Mouse (Mus musculus): ENCODE measurements around the gene Atp6v1b1. TPM values are rescaled to one million over a fixed set of nuclear protein-coding genes. Genes with fewer than 3 reads are reported as not detected.

Atp6v1b1 gene
- polyA plus RNA-seq (2017; shearing (Covaris generic)), result not detected

GRCm38 (mm10) chr6:83742761-83743160 is at the start of gene Atp6v1b1:
TSS of gene Atp6v1b1 (plus strand) at chr6:83742990.

DNA sequence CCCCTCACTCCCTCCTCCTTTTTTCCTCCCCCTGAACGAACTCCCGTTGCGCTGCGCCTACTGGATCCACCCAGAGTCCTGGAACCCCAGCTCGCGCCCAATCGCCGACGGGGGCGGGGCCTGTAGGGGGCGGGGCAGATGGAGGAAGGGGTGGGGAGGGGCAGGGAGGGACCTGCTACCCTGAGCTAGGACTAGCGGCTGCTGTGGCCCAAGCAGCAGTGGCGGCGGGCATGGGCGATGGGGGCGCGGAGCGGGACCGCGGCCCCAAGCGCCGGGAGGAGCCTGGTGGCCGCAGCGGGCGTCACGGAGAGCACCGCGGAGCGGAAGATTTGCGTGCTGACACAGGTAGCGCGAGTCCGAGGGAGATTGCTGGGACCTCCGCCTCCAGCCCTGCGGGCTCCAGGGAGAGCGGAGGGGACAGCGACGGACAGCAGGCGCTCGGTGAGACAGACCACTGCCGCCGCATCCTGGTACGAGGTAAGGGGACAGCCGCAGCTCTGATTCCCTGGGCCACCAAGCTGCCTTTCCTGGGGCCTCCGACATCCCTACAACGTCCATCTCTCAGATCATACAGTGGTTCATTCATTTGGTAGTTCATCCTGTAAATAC is 31.6 kb upstream of the Atp6v1b1 start, which contains the start of gene Vax2:
TSS of gene Vax2 (plus strand) at position 198 of the 609 bp plus-strand sequence.

DNA sequence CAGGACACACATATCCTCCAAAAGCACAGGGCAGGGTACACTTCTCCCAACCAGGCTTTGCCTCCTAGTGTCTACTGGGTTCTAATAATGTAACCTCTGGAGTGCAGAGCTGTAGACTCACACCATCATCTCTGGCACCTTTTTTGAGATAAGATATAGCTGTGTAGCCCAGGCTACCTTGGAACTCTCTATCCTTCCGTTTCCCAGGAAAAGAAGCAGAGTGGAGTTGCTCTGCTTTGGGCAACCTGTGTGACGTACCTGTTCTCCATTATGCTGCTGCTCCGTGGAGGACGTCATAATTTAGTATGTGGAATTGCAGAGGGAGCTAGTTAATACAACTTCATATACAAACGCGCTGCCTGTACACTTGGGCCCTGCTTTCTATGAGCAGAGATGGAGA is 19.6 kb downstream of the Atp6v1b1 start, which contains the start of gene Ankrd53:
TSS of gene Ankrd53 (plus strand) at position 301 of the 400 bp plus-strand sequence.

GRCm38 (mm10) chr6:83775638-83776293 is 33.0 kb downstream of the Atp6v1b1 start, which contains the start of gene Tex261:
TSS of gene Tex261 (minus strand) at chr6:83775813.

DNA sequence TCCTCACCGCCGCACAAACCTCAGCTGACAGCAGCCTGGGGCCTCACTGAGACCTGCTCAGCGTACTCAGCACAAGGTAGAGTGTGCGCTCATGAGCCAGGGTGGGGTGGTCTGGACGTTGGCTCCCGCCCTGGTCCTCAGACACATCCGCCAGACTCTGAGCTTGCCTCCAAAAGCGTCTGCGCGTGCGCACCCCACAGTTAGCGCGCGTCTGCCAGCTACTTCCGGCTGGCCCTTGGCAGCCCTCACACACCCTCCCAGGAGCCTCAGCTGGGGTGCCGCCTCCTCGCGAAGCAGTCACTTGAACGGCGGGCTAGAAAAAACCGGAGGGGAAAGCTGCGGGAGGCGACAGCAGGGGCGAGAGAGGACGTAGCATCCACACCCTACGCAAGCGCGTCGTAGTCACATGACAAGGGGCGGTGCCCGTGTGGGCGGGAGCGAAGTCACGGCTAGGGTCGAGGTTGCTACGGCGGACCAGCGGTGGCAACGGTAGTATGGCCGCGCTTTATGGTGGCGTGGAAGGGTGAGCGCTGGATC is 52.0 kb downstream of the Atp6v1b1 start, which contains the start of gene Nagk:
TSS of gene Nagk (plus strand) at position 223 of the 537 bp plus-strand sequence.

Other genes with a start within 250 kb of the Atp6v1b1 start
- gene Dguok, start 236.0 kb upstream of the Atp6v1b1 start, polyA plus RNA-seq (2017; shearing (Covaris generic)), result 143 TPM
- gene Actg2, start 206.7 kb upstream of the Atp6v1b1 start, polyA plus RNA-seq (2017; shearing (Covaris generic)), result 27.0 TPM
- 45.0 TPM for gene Stambp, start 170.3 kb upstream of the Atp6v1b1 start, polyA plus RNA-seq (2017; shearing (Covaris generic))
- gene Clec4f, start 86.8 kb upstream of the Atp6v1b1 start, polyA plus RNA-seq (2017; shearing (Covaris generic)), result not detected
- gene Cd207, start 65.1 kb upstream of the Atp6v1b1 start, polyA plus RNA-seq (2017; shearing (Covaris generic)), result not detected
- gene Vax2, start 31.7 kb upstream of the Atp6v1b1 start, polyA plus RNA-seq (2017; shearing (Covaris generic)), result 0.37 TPM
- 0.22 TPM for gene Ankrd53, start 19.7 kb downstream of the Atp6v1b1 start, polyA plus RNA-seq (2017; shearing (Covaris generic))
- gene Tex261, start 32.8 kb downstream of the Atp6v1b1 start, polyA plus RNA-seq (2017; shearing (Covaris generic)), result 107 TPM
- gene Nagk, start 52.0 kb downstream of the Atp6v1b1 start, polyA plus RNA-seq (2017; shearing (Covaris generic)), result 31.6 TPM
- 43.1 TPM for gene Paip2b, start 88.8 kb downstream of the Atp6v1b1 start, polyA plus RNA-seq (2017; shearing (Covaris generic))
- gene Zfp638, start 124.1 kb downstream of the Atp6v1b1 start, polyA plus RNA-seq (2017; shearing (Covaris generic)), result 162 TPM